Mouse (Mus musculus) lung, postnatal 36 days (tissue): ENCODE results near the gene Scamp2.

ENCODE experiments used
- DNase-seq: peaks from one replicate; pipeline ENCODE4 v3.0.0; 2022; ENCODE audit warnings: mixed read lengths

The Scamp2 gene

GRCm38 (mm10) chr9:57552139-57552887 lies 8.4 kb upstream of the Scamp2 start, which contains the start of gene Mpi:
Gene Mpi (minus strand): TSS chr9:57552763.
- peak; percentile 73 for DNase-seq

- DNase-seq = no peak
Observed at GRCm38 (mm10) chr9:57553119-57553518, 7.6 kb upstream of the Scamp2 start.

- no peak for DNase-seq
Observed at GRCm38 (mm10) chr9:57554753-57555152, 6.0 kb upstream of the Scamp2 start.

GRCm38 (mm10) chr9:57557215-57557614 lies 3.5 kb upstream of the Scamp2 start:
- no peak for DNase-seq

- no peak for DNase-seq
Observed at GRCm38 (mm10) chr9:57558625-57559024, 2.1 kb upstream of the Scamp2 start.

GRCm38 (mm10) chr9:57559568-57559967 lies 1.2 kb upstream of the Scamp2 start:
- no peak for DNase-seq

- no peak for DNase-seq
Observed at GRCm38 (mm10) chr9:57560263-57560662, 480 bp upstream of the Scamp2 start.

- DNase-seq = peak; percentile 41
Observed at GRCm38 (mm10) chr9:57561711-57562099, 962 bp downstream of the Scamp2 start.

GRCm38 (mm10) chr9:57562896-57563372 lies 2.2 kb downstream of the Scamp2 start:
- DNase-seq = peak; percentile 46

- no peak for DNase-seq
Observed at GRCm38 (mm10) chr9:57564609-57565008, 3.9 kb downstream of the Scamp2 start.

GRCm38 (mm10) chr9:57565741-57566221 lies 5.0 kb downstream of the Scamp2 start:
- DNase-seq = peak; percentile 66

GRCm38 (mm10) chr9:57566846-57567245 lies 6.1 kb downstream of the Scamp2 start:
- DNase-seq = no peak

- DNase-seq = no peak
Observed at GRCm38 (mm10) chr9:57568500-57568899, 7.8 kb downstream of the Scamp2 start.

GRCm38 (mm10) chr9:57574397-57574796 lies 13.7 kb downstream of the Scamp2 start:
- no peak for DNase-seq

- no peak for DNase-seq
Observed at GRCm38 (mm10) chr9:57575577-57575976, 14.8 kb downstream of the Scamp2 start.

- peak; percentile 53 for DNase-seq
Observed at GRCm38 (mm10) chr9:57577144-57577849, 16.6 kb downstream of the Scamp2 start.

- no peak for DNase-seq
Observed at GRCm38 (mm10) chr9:57584991-57585390, 24.2 kb downstream of the Scamp2 start.

- DNase-seq = peak; percentile 86
Observed at GRCm38 (mm10) chr9:57589224-57590126, 28.7 kb downstream of the Scamp2 start, which contains the start of gene Ulk3. Gene Ulk3 (plus strand): TSS chr9:57589452.

- no peak for DNase-seq
Observed at GRCm38 (mm10) chr9:57590726-57591125, 30.0 kb downstream of the Scamp2 start.

GRCm38 (mm10) chr9:57593454-57594173 lies 32.9 kb downstream of the Scamp2 start:
- DNase-seq = no peak

- DNase-seq = no peak
Observed at GRCm38 (mm10) chr9:57594174-57594509, 33.4 kb downstream of the Scamp2 start.

GRCm38 (mm10) chr9:57597265-57597664 lies 36.5 kb downstream of the Scamp2 start:
- DNase-seq = no peak
